Mouse (Mus musculus) limb, embryonic 14.5 days (tissue): Measurements from ENCODE around the gene Gm20431. TPM values are rescaled to one million over a fixed set of nuclear protein-coding genes. Genes with fewer than 3 reads are reported as not detected.

Experiments
- ATAC-seq: fragments of 200-750 bp; cut with Nextera tagmentation; 2 replicates; pipeline ENCODE4 v1.8.0; 2017; ENCODE audit warnings: low read depth, moderate number of reproducible peaks, moderate TSS enrichment; ENCODE audit not compliant: low FRiP score
- DNase-seq: peaks from one replicate; pipeline ENCODE4 v3.0.0-alpha.2; 2015; ENCODE audit warnings: low spot score
- H3K27ac ChIP-seq: fragments of 300-500 bp; sonication (generic); replicated peaks from 2 replicates; pipeline ENCODE4 v1.5.1; 2014; ENCODE audit warnings: low read depth, mild to moderate bottlenecking, low read length, moderate library complexity, mixed read lengths
- H3K27me3 ChIP-seq: fragments of 300-500 bp; sonication (generic); 2 replicates; pipeline ENCODE4 v1.6.1; 2014; ENCODE audit warnings: low read length, mixed read lengths; ENCODE audit not compliant: control insufficient read depth, insufficient read depth
- H3K36me3 ChIP-seq: fragments of 300-500 bp; sonication (generic); 2 replicates; pipeline ENCODE4 v1.6.1; 2014; ENCODE audit warnings: mild to moderate bottlenecking, low read length, moderate library complexity, mixed read lengths; ENCODE audit not compliant: control insufficient read depth, insufficient read depth
- H3K4me1 ChIP-seq: fragments of 300-500 bp; sonication (generic); 2 replicates; pipeline ENCODE4 v1.6.1; 2014; ENCODE audit warnings: antibody characterized with exemption, low read length, mixed read lengths; ENCODE audit not compliant: control insufficient read depth, insufficient read depth
- H3K4me2 ChIP-seq: fragments of 300-500 bp; sonication (generic); replicated peaks from 2 replicates; pipeline ENCODE4 v1.6.1; 2014; ENCODE audit warnings: low read depth, mild to moderate bottlenecking, low read length, moderate library complexity; ENCODE audit not compliant: severe bottlenecking
- H3K4me3 ChIP-seq: fragments of 300-500 bp; sonication (generic); replicated peaks from 2 replicates; pipeline ENCODE4 v1.5.1; 2014; ENCODE audit warnings: low read length
- H3K9ac ChIP-seq: fragments of 300-500 bp; sonication (generic); 2 replicates; pipeline ENCODE4 v1.6.1; 2014; ENCODE audit warnings: mild to moderate bottlenecking, low read depth, low read length, moderate library complexity; ENCODE audit not compliant: severe bottlenecking
- H3K9me3 ChIP-seq: fragments of 300-500 bp; sonication (generic); 2 replicates; pipeline ENCODE4 v1.6.1; 2016; ENCODE audit warnings: low read length; ENCODE audit not compliant: control insufficient read depth
- POLR2A ChIP-seq: fragments of 200-500 bp; IDR thresholded peaks from 2 replicates; pipeline ENCODE4 v1.8.0; 2012; ENCODE audit warnings: inconsistent platforms, mild to moderate bottlenecking, moderate library complexity, borderline replicate concordance; ENCODE audit not compliant: insufficient read depth, insufficient read length; ENCODE audit errors: extremely low read depth
- WGBS: fragments of 180-500 bp; shearing (Covaris S2); extraction: QIAGEN DNeasy Blood & Tissue Kit; methylation state at CpG from one replicate; pipeline ENCODE4 v1.1.7; 2014; 5-methylcytosine and 5-hydroxymethylcytosine counted together
- polyA plus RNA-seq, 2 experiments: library from polyadenylated mRNA; depleted of rRNA in 1 of 2; stranded (reverse) in 1 of 2; unstranded in 1 of 2; fragments of >200 nt; fragmentation: Nextera tagmentation in 1 of 2; extraction: Ambion mirVana in 1 of 2; gene quantifications; 2 replicates each; pipeline versions ENCODE4 v1.2.1 to v1.2.3; 2012 to 2014

The Gm20431 gene
- polyA plus RNA-seq, 2 experiments: 6.1 to 7.5 TPM

DNA sequence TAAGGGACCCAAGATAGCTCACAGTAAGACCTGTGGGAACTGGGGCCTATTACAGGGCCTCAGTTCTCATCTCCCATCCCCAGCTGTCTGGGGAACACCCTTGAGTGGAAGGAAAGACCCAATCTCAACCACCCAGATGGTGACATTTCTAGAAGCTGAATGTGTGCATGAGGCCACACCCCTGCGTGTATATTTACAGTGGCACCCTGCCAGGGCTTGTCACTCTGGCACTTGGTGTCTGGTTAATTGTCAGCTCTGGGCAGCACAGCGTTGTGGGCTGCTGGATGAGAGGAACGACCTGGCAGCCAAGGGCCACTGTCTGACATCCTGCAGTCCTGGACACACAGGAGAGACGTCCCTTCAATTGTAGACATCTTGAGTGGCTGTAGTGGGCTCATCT is 32.4 kb downstream of the Gm20431 start:
- no peak for DNase-seq
- WGBS: 64% methylated on average over 4 of the region's 4 CpGs
- Histone ChIP-seq H3K4me1 (peaks cover 19% of the 10 kb centered on the region), H3K27ac (no peak overlapping the region), H3K4me3 (no peak overlapping the region), H3K27me3 (no peaks in the 10 kb centered on the region), H3K36me3 (peaks cover 8% of the 10 kb centered on the region), H3K9ac (no peak overlapping the region), H3K9me3 (no peaks in the 10 kb centered on the region), H3K4me2 (no peak overlapping the region)
- TF ChIP-seq POLR2A: no peak
- ATAC-seq: no peak

DNA sequence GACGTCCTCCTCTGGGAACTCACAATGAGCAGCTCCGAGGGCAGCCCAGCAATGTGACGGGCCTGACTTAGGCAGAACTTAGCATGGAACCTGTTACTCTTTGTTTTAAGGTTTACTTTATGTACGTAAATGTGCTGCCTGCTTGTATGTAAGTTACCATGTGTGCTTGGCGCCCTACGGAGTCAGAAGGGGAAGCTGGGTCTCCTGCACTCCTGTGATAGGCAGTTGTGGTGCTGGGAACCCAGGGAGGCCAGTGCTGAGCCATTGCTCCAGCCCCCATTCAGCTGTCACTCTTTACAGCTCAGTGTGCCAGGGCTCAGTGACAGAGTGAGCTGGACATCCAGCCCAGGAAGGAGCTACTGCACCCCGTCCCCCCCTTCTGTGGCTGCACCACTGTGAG is 34.3 kb downstream of the Gm20431 start:
- 90% methylated on average over 7 of the region's 7 CpGs for WGBS
- Histone ChIP-seq H3K4me3 (no peak overlapping the region), H3K27me3 (no peaks in the 10 kb centered on the region), H3K9me3 (no peaks in the 10 kb centered on the region), H3K4me2 (no peak overlapping the region), H3K27ac (no peak overlapping the region), H3K4me1 (peaks cover 14% of the 10 kb centered on the region), H3K9ac (no peak overlapping the region), H3K36me3 (peaks cover 12% of the 10 kb centered on the region)
- ATAC-seq (no peak), DNase-seq (no peak)
- TF ChIP-seq POLR2A: no peak

DNA sequence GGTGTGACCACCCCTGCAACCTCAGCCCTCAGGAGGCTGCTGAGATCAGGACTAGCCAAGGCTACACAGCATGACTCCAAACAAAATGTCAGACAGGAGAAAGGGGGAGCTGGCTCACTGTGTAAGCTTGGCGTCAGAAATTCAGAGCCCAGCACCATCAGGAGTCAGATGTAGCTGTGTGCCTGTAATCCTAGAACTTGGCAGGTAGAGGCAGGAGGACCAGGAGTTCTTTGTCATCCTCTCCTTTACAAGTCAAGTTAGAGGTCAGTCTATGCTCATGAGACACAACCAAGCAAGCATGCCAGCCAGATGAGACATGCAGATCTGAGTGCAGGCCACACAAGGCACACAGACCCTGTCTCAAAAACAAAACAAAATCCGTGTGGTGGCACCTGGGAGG is 35.6 kb downstream of the Gm20431 start:
- Histone ChIP-seq H3K9me3 (no peaks in the 10 kb centered on the region), H3K27ac (no peak overlapping the region), H3K36me3 (peaks cover 12% of the 10 kb centered on the region), H3K4me3 (no peak overlapping the region), H3K4me1 (peaks cover 10% of the 10 kb centered on the region), H3K4me2 (no peak overlapping the region), H3K27me3 (no peaks in the 10 kb centered on the region), H3K9ac (no peak overlapping the region)
- TF ChIP-seq POLR2A: no peak
- DNase-seq (no peak), ATAC-seq (no peak)
- 46% methylated on average over 2 of the region's 2 CpGs for WGBS

GRCm38 (mm10) chr2:167624368-167625075 is 36.8 kb downstream of the Gm20431 start:
- no peak overlapping the region for H3K4me2 ChIP-seq
- peaks cover 12% of the 10 kb centered on the region for H3K36me3 ChIP-seq
- ATAC-seq (no peak), DNase-seq (no peak)
- no peak overlapping the region for H3K27ac ChIP-seq
- TF ChIP-seq POLR2A: no peak
- H3K4me3 ChIP-seq: no peak overlapping the region
- no peaks in the 10 kb centered on the region for H3K4me1 ChIP-seq
- H3K27me3 ChIP-seq: no peaks in the 10 kb centered on the region
- H3K9ac ChIP-seq: no peak overlapping the region
- no peaks in the 10 kb centered on the region for H3K9me3 ChIP-seq
- WGBS: 99% methylated on average over 5 of the region's 6 CpGs

GRCm38 (mm10) chr2:167622965-167623364 is 38.3 kb downstream of the Gm20431 start:
- Histone ChIP-seq H3K4me2 (no peak overlapping the region), H3K27me3 (no peaks in the 10 kb centered on the region), H3K27ac (no peak overlapping the region), H3K4me3 (no peak overlapping the region), H3K9ac (no peak overlapping the region), H3K9me3 (no peaks in the 10 kb centered on the region), H3K4me1 (no peaks in the 10 kb centered on the region), H3K36me3 (peaks cover 22% of the 10 kb centered on the region)
- DNase-seq (no peak), ATAC-seq (no peak)
- no peak for TF ChIP-seq POLR2A
- WGBS: 82% methylated on average over 5 of the region's 5 CpGs
